Mouse (Mus musculus): ENCODE measurements around the gene Snorc. TPM values are rescaled to one million over a fixed set of nuclear protein-coding genes. Genes with fewer than 3 reads are reported as not detected.

Snorc gene
- total RNA-seq (2023), result not detected

DNA sequence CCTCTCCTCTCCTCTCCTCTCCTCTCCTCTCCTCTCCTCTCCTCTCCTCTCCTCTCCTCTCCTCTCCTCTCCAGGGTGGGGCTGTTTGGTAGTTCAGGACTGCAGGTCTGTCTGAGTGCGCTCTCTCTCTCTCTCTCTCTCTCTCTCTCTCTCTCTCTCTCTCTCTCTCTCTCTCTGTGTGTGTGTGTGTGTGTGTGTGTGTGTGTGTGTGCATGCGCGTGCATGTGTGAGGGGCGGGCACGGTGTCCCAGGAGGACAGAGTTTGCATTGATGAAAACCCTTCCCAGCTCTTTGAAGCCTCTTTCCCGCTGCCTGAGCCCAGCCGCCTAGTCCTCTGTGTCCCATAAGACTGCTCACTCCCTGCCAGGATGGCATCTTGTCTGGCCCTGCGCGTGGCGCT, at the start of gene Snorc:
Gene Snorc, plus strand, starts transcription at position 301 of the 400 bp plus-strand sequence.

DNA sequence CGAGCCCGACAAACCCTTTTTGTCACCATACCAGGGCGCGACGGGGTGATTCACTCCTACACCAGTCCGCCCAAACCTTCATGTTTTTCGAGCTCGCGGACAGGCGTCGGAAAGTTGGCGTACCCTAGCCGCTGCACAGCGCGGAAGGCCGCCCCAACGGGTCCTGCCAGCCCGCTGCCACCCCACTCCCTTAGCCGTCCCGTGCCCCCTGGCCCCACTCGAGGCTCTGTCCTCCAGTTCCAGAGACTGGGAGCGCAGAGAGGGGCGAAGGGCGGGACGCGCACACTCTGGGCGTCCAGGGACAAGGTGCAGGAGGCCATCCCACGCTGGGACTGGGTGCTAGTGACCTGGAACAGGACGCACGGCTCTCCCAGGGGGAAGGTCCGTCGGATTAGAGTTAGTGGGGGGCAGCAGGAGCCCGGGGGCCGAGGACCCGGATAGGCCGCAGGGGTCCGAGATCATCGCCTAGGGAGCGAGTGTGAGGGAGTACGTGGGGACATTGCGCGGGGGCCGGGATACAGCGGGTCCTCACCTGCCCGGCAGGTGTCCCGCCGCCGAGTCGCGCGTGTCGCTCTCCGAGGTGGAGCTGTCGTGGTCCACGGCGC, 39.6 kb downstream of the Snorc start, which contains the start of gene Neu2:
Gene Neu2, plus strand, starts transcription at position 329 of the 605 bp plus-strand sequence.

Other genes starting within 250 kb of the Snorc start
- not detected for gene Efhd1, start 205.9 kb upstream of the Snorc start, total RNA-seq (2023)
- gene Gigyf2, start 143.3 kb upstream of the Snorc start, total RNA-seq (2023), result 120 TPM
- not detected for gene Kcnj13, start 75.5 kb upstream of the Snorc start, total RNA-seq (2023)
- not detected for gene Neu2, start 39.6 kb downstream of the Snorc start, total RNA-seq (2023)
- gene Ngef, start 103.6 kb downstream of the Snorc start, total RNA-seq (2023), result not detected
- 276 TPM for gene Inpp5d, start 150.0 kb downstream of the Snorc start, total RNA-seq (2023)